ENCODE assay signal across 13 mouse cellular contexts in genomic region chr1:39847066-39847465, GRCm38 (mm10). TPM values are rescaled to one million over a fixed set of nuclear protein-coding genes. Genes with fewer than 3 reads are reported as not detected.
A peak's percentile ranks its signal among the peaks of the same experiment; 100 is the strongest.
DNase-seq lines count a peak whose midpoint lies in the region; ATAC-seq and TF ChIP-seq lines count a peak whose summit lies in the region.
"Had no signal": no experiment of that assay in that cellular context is flagged by ENCODE, and none has a peak within 500 bp of the region (broad histone marks: within the 10 kb centered on the region; RNA-seq: fewer than 3 reads in every experiment).

No protein-coding gene starts in this region.

- TF ChIP-seq POLR2A in heart, adult 2 months (IDR thresholded peaks at IDR 0.05; ENCODE audit: insufficient read depth, low read depth, low read length) = no peak

- H3K9me3 ChIP-seq in heart, embryonic 10.5 days = no peaks in the 10 kb centered on the region
- H3K9me3 ChIP-seq: midbrain, embryonic 13.5 days had no signal

- H3K9ac ChIP-seq in heart, adult 2 months (ENCODE audit: low read depth, low read length) = no peak overlapping the region
- H3K9ac ChIP-seq: hindbrain, embryonic 14.5 days; midbrain, embryonic 13.5 days had no signal

- no peak overlapping the region for H3K4me3 ChIP-seq in heart, adult 2 months
- no peak overlapping the region for H3K4me3 ChIP-seq in heart, embryonic 10.5 days
- H3K4me3 ChIP-seq: gastrocnemius, adult 2 months; midbrain, embryonic 13.5 days had no signal

- TF ChIP-seq CTCF in heart, adult 2 months (IDR thresholded peaks at IDR 0.05) = peak; percentile 20; the same call in 1 of the 2 replicates

- H3K79me2 ChIP-seq in heart, adult 2 months (replicated peaks; ENCODE audit: control insufficient read depth, insufficient read depth, low read length) = no peaks in the 10 kb centered on the region

- ATAC-seq in CD4-positive, CD25-positive, alpha-beta regulatory T cell, adult 4 months = peak; percentile 27
- ATAC-seq in inflammation-experienced regulatory T-cells, adult 6 months = peak; percentile 18
- peak; percentile 95 for ATAC-seq in megakaryocyte, adult 5-6 weeks (ENCODE audit: poor library complexity, severe bottlenecking)
- ATAC-seq: midbrain, embryonic 13.5 days had no signal

- no peaks in the 10 kb centered on the region for H3K36me3 ChIP-seq in heart, adult 2 months (ENCODE audit: control insufficient read depth, insufficient read depth, low read length)
- no peaks in the 10 kb centered on the region for H3K36me3 ChIP-seq in heart, embryonic 10.5 days
- H3K36me3 ChIP-seq: midbrain, embryonic 13.5 days had no signal

- no peak for TF ChIP-seq EP300 in heart, adult 2 months (IDR thresholded peaks at IDR 0.05; ENCODE audit: insufficient read depth, low read depth, low read length)

- H3K4me1 ChIP-seq in heart, adult 2 months (ENCODE audit: control insufficient read depth, insufficient read depth, low read length) = peaks cover 9% of the 10 kb centered on the region
- peaks cover 15% of the 10 kb centered on the region for H3K4me1 ChIP-seq in heart, embryonic 10.5 days

- H3K27ac ChIP-seq in heart, adult 2 months = no peak overlapping the region
- H3K27ac ChIP-seq in heart, embryonic 10.5 days = no peak overlapping the region
- H3K27ac ChIP-seq: gastrocnemius, adult 2 months; hindbrain, embryonic 14.5 days; midbrain, embryonic 13.5 days had no signal

- DNase-seq in heart, adult 2 months = peak in 1 of 2 experiments; percentile 42
- no peak for DNase-seq in heart, embryonic 10.5 days (ENCODE audit: low spot score)
- no peak for DNase-seq in left cerebral cortex, postnatal 4 days
- DNase-seq in cerebellum, adult 18-20 months = no peak
- DNase-seq in spleen, adult 12 weeks (ENCODE audit: low spot score) = no peak
- DNase-seq: gastrocnemius, adult 2 months had no signal

- H3K27me3 ChIP-seq in heart, adult 2 months (ENCODE audit: control insufficient read depth, insufficient read depth, low read length) = no peaks in the 10 kb centered on the region
- H3K27me3 ChIP-seq in heart, embryonic 10.5 days (ENCODE audit: insufficient read depth, poor library complexity, severe bottlenecking) = no peaks in the 10 kb centered on the region
- H3K27me3 ChIP-seq: midbrain, embryonic 13.5 days had no signal

- intact Hi-C loops in heart, adult 2 months (cut with DNase I) = no loop called here
- intact Hi-C loops in left cerebral cortex, postnatal 4 days (cut with DNase I) = no loop called here

- 45% methylated on average over 7 of the region's 7 CpGs for WGBS in heart, adult 2 months
- WGBS in heart, embryonic 10.5 days = 69% methylated on average over 7 of the region's 7 CpGs

RNA-seq across cellular contexts. Expression of gene Gm3646, which starts 41.9 kb away (rescaled TPM):
- 1 to 10 TPM; 9.1 to 9.2 TPM for total RNA-seq in heart, adult 2 months (2021)
- 1.9 and 4.7 TPM in 2 replicates for polyA plus RNA-seq in heart, adult 2 months (2012; rRNA removed)
- polyA plus RNA-seq in heart, embryonic 10.5 days (2016; fragmentation: Nextera tagmentation; extraction: Ambion mirVana) = 0.63 and 1.2 TPM in 2 replicates
- not detected for polyA plus RNA-seq in CD4-positive, CD25-positive, alpha-beta regulatory T cell, adult 4 months (2017; shearing (Covaris generic))
- not detected for polyA plus RNA-seq in inflammation-experienced regulatory T-cells, adult 6 months (2017; shearing (Covaris generic))
- total RNA-seq in megakaryocyte, adult 5-6 weeks (2015) = not detected in 2 replicates
- total RNA-seq in megakaryocyte, adult 5-6 weeks (2017) = not detected in 2 replicates
- total RNA-seq in left cerebral cortex, postnatal 4 days (2021) = not detected
- total RNA-seq: layer of hippocampus, adult 8-10 months had no signal
- polyA plus RNA-seq: hindbrain, embryonic 14.5 days; limb, embryonic 14.5 days; midbrain, embryonic 13.5 days had no signal

RNA-seq across cellular contexts. Expression of gene Map4k4, which starts 53.6 kb away (rescaled TPM):
- total RNA-seq in heart, adult 2 months (2021) = 100 to 1,000 TPM; 129 to 134 TPM
- 85.2 and 133 TPM in 2 replicates for polyA plus RNA-seq in heart, adult 2 months (2012; rRNA removed)
- polyA plus RNA-seq in heart, embryonic 10.5 days (2016; fragmentation: Nextera tagmentation; extraction: Ambion mirVana) = 19.0 and 24.7 TPM in 2 replicates
- 10 to 100 TPM; 29.5 to 30.3 TPM for polyA plus RNA-seq in CD4-positive, CD25-positive, alpha-beta regulatory T cell, adult 4 months (2017; shearing (Covaris generic))
- polyA plus RNA-seq in inflammation-experienced regulatory T-cells, adult 6 months (2017; shearing (Covaris generic)) = 10 to 100 TPM; 16.0 to 44.7 (median 36.6) TPM
- 52.1 and 52.3 TPM in 2 replicates for total RNA-seq in megakaryocyte, adult 5-6 weeks (2015)
- total RNA-seq in megakaryocyte, adult 5-6 weeks (2017) = 190 and 228 TPM in 2 replicates
- total RNA-seq in left cerebral cortex, postnatal 4 days (2021) = 100 to 1,000 TPM; 374 to 381 TPM

Comparison
In these comparisons a context has a peak if more than half of its experiments do, and no peak if none do; other contexts are left out.
1. ATAC-seq: peak in every context shown above with its lines; median percentile 95 in megakaryocyte, adult 5-6 weeks; 27 in CD4-positive, CD25-positive, alpha-beta regulatory T cell, adult 4 months; 18 in inflammation-experienced regulatory T-cells, adult 6 months.